Mouse (Mus musculus) megakaryocyte, adult 5-6 weeks (primary cell): ENCODE data around the gene Ssc5d. TPM values are rescaled to one million over a fixed set of nuclear protein-coding genes. Genes with fewer than 3 reads are reported as not detected.
"Not testable (repeated sequence)": the region's sequence is repeated elsewhere in the genome, so short reads cannot be mapped to it uniquely, and the experiment has no call there.

Experiments
- ATAC-seq: 2 replicates; pipeline ENCODE4 v1.8.0; 2016; ENCODE audit warnings: mild to moderate bottlenecking, inconsistent platforms; ENCODE audit not compliant: poor library complexity, severe bottlenecking
- total RNA-seq, 2 experiments: library from RNA; stranded (forward) in 1 of 2; stranded (reverse) in 1 of 2; fragments of 153-499, 151-499 nt in 1 of 2; fragments of 221-1000, 200-1000 nt in 1 of 2; gene quantifications; 2 replicates each; pipeline versions ENCODE4 v1.2.3 to v1.2.4; 2015 to 2017

The Ssc5d gene
- total RNA-seq (2015) (not detected in 2 replicates), total RNA-seq (2017) (0.04 TPM in 1 of 2 replicates, not detected in the other)

DNA sequence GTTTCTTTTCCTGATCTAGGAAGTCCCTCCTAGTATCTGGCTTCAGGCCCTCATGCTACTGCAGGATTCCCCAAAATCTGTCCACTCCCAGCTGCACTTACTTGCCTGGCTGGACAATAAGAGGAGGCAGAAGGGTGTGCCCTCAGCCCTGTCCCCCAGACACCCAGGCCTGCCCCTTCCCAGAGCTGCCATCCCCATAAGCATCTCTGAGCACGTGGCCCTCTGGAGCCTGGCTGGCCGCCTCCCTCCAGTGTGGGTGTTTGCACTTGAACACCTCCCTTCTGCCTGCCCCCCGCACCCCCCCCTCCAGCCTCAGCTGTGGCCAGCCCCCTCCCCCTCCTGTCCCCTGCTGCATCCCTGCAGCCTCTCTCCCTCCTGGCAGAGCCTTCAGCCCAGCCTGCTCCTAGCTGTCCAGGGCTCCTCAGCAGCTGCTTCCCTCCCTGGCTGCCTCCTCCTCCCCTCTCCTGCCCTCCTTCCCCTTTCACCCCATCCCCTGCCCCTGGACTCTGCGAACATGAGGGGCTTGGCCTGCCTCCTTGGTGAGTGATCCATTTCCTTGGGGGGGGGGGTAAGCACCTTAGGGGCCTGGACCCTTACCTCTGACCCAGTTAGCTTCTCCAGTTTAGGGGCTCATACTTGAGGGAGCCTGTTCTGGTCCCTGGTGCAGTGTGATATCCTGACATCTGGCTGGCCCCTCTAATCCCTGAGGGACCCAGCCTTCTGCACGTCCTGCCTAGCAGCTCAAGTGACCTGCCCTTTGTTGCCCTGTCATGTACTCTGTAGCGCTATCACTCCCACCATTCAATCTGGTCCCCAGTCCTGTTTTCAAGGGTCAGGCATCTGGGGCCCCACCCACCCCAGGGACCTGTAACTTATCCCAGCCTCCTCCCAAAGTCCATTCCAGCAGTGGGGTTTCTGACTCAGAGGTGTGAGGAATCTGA lies at the start of gene Ssc5d:
Gene Ssc5d (plus strand): TSS at position 345 of the 941 bp plus-strand sequence.
- no peak for ATAC-seq

DNA sequence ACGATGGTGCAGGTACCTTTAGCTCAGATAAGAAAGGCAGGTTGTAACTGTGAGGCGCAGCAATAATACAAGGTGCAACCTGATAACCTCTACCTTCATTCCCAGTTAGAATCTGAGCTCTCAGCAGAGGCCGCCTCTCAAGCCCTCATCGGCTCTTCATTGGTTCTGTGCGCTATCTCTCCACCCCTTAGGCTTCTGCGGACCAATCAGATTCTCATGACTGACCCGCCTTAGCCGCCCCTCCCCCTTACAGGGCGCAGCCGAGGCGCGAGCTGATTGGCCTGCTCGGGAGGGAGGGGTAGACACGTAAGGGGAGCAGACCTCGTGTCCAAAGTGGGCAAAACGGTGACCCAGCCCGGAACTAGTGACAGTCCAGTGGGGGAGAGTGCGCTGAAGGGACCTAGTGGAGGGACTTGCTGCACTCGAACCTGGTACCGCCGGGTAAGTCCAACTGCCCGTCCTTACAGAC lies 48.8 kb upstream of the Ssc5d start, which contains the start of gene Isoc2a:
Gene Isoc2a (plus strand): TSS at position 401 of the 469 bp plus-strand sequence.
- peak; percentile 99 for ATAC-seq

DNA sequence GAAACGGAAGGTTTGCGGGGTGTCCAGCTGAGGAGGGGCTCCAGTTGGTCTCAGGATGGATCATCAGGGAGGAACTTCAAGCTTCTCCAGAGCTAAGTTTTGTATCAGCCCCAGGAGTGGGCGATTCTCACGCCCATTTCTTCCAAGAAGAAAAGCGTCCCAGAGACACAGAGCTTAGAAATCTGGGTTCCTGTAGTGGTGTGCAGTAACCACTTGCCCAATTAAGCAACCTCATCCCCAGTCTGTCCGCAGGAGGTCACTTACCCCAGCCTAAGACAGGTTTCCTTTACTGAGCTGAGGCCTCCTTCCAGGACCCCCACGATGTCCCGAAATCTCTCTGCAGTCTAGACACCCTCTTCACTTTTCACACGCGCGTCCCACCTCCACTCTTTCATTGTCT lies 48.4 kb upstream of the Ssc5d start:
- no peak; the same call in 1 of the 2 replicates for ATAC-seq

DNA sequence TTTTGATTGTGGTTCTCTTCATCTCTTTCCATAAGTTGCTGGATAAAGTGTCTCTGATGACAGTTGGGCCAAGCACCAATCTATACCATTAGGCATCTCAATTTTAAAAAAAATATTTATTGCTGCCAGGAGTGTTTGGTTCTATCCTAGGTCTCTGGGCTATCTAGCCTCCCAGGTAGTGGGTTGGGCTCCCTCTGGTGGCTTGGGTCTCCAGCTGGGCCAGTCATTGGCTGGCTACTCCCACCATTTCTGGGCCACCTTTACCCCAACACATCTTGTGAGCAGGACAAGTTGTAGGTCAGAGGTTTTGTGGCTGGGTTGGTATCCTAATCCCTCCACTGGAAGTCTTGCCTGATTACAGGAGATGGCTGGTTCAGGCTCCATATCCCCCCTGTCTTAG lies 47.4 kb upstream of the Ssc5d start:
- no peak for ATAC-seq

DNA sequence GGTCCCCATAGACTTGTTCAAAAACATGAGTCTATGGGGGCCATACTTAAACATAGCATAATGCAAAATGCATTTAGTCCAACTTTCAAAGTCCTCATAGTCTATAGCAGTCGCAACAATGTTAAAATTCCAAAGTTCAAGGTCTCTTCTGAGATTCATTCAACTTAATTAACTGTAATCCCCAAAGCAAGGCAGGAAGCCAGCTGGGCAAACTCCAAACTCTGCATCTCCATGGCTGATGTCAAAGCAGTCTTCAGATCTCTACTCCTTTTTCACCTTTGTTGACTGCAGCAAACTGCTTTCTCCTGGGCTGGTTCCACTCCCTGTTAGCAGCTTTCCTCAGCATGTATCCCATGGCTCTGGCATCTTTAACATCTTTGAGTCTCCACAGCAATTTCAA lies 46.5 kb upstream of the Ssc5d start:
- ATAC-seq = not testable (repeated sequence)

DNA sequence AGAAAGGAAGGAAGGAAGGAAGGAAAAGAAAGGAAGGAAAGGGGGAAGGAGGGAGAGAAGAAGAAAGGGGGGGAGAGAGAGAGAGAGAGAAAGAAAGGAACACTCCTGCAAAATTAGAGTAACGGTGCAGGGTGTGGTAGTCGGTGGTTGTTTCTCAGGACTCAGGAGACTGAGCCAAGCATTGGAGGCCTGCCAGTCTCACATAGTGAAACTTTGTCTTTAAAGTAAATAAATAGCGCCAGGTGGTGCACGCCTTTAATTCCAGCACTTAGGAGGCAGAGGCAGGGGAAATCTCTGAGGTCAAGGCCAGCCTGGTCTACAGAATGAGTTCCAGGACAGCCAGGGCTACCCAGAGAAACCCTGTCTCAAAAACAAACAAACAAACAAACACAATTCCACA lies 38.9 kb upstream of the Ssc5d start:
- ATAC-seq = no peak

DNA sequence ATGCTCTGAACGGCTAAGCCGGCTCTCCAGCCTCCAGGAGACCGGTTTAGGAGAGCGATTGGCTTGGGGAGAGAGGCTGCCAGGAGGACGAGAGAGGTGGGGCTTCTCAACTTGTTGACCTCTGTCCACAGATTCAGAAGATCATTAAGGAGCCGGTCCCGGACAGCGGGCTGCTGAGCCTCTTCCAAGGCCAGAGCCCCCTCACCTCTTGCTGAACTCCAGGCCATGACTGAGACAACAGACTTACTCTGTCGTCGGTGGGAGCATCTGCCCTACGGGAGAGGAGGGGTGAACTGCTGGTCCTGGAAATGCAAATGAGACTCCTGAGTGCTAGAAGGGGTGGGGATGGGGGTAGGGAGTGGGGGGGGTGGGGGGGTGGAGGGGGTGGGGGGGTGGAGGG lies 30.4 kb upstream of the Ssc5d start:
- no peak for ATAC-seq

DNA sequence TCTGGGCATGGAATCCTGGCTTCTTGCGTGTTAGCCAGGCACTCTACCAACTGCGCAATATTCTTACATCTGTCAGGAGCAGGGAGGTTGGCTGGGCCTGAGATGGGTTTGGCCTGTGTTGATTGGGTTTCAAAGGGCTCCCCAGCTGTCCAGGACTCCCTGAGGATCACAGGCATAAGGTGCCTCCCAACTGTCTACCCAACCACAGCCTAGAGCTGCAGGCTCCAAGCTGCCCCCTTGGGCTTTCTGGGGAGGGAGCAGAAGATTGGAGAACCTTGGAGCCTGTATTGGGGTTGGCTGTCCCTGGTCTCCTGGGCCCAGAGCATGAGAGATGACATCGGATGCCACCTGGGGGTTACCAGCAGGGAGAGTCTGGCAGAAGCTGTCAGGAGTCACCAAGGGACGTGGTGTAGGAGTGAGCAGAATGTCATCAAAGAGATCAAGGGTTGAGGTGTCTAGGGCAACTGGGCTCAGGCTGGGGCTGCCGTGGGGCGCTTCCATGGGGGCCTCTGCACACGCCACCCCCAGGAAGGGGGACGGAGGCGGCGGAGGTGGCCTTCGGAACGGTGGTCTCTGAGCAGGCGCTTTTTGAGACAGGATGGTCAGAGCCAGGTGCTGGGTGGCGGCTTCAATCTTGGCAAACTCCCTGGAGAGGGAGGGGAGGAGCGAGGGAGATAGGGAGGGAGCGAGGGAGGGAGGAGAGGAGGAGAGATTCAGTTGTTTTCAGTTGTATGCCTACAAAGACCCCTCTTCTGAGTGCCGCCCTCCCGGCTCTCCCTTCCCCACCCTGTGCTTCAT lies 26.5 kb upstream of the Ssc5d start:
- ATAC-seq = no peak

DNA sequence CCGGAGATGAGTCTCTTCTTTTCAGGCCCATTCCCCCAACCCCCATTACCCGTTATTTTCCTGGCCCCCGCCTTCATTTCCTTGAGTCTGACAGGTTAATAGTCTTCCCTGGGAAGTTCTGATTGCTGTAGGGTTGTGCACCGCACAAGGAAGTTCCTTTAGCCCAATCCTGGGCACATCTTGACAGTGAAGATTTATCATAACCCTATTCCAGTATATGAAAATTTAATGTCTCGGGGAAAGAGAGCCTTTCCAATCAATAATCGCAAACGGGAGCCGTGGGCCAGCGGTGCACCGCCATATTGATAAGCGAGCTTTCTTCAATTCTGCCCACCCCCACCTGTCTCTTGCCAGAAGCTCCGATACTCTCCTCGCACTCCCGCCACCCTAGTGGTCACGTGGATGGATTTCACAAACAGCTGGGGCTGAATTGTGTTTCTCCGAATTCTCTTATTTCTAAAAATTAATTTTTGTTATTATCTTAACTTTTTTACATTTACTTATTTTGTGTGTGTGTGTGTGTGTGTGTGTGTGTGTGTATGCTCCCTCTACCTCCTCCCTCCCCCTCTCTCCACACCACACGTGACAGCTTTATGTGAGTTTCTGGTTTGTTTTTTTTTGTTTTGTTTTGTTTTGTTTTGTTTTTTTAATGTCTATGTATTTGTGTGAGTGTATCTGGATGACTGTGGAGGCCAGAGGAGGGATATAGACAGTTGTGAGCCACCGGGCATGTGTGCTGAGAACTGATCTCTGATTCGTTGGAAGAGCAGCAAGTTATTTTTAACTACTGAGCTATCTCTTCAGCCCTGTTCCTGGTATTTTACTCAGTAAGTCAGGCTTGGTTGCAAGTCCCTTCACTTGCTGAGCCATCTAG lies 25.7 kb upstream of the Ssc5d start:
- 0 out of 2 replicates have a peak, but pooled peaks have one; percentile 35 for ATAC-seq

DNA sequence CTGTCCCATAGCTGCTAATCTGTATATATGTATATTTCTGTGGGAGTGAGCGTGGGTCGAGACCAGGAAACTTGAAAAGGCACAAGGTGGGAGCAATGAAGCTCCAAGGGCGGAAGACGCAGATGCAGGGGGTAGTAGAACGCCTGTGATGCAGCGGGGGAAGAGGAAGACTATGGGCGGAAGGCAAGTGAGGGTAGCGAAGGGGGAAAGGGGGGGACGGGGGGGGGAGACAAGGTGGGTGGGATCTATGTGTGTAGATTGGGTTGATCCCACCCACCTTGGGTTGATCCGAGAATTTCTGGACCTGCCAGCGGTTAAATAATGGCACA lies 25.1 kb upstream of the Ssc5d start:
- ATAC-seq = peak; percentile 27; the same call in 1 of the 2 replicates

DNA sequence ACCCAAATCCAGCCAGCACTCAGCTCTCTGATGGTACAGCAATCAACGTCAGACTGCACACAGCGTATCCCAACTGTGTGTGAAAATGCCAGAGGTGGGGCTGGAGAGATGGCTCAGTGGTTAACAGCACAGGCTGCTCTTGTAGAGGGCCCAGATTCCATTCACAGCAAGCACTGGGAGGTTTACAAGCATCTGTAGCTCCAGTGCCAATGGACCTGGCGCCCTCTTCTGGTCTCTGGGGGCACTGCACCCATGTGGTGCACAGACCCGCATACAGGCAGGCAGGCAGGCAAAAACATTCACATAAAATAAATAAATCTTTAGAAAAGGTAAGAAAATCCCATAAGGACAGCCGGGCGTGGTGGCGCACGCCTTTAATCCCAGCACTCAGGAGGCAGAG lies 24.4 kb upstream of the Ssc5d start:
- ATAC-seq = peak; percentile 76

DNA sequence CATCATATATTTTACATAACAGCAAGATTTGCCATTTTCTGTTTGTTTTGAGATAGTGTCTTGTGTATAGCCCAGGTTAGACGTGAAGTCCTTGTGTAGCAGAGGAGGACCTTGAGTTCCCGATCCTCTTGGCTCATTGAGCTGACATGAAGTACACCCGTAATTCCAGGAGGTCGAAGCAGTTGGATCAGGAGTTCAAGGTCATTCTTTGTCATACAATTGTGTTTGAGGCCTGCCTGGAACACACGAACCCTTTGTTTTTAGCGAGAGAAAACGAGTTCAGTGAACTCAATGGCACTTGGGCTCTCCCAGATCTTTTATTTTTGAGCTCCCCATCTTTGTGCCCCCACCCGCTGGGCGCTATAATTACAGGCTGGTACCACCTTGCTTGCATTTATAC lies 23.2 kb upstream of the Ssc5d start:
- ATAC-seq = no peak

DNA sequence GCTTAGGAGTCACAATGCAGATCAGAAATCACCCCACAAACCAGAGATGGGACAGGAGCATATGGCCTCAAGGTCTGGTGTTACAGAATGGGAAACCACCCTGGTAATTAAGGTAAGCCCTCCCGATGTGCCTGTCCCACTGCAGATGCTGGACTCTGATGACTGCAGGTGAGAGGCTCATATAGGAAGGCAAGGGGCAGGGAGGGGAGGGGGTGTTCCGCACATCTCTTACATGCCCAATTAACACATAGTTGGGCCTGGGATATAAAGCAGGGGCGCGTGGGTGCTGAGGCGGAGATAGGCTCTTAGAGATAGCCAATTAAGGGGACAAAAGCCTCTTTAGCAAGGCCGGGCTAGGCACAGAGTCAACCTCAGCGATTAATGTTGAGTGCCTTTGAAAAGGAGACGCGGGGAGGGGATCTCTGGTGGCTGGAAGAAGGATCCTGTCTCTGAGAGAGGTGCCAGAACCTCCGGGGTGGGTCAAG lies 19.1 kb upstream of the Ssc5d start, which contains the start of gene Gm36210:
Gene Gm36210 (minus strand): TSS at position 51 of the 485 bp plus-strand sequence.
- no peak for ATAC-seq

DNA sequence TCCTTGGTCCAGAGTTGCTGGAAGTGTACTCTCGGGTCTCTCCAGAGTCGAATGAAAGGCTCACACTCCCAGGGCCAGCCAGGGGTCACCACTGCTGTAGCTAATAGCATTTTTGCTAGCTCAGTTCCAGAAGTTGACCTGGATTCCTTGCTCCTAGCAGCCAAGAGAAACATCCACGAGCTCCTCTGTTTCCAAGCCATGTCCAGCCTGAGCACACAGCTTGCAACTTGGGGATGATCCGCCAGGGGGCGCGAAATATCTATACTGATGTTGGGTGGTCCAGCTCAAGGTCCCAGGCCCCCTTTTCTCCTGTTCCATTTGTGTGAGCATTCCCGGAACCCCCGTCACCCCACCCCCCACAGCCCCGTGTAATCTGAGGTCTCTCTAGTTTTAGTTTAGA lies 14.0 kb upstream of the Ssc5d start:
- no peak for ATAC-seq

DNA sequence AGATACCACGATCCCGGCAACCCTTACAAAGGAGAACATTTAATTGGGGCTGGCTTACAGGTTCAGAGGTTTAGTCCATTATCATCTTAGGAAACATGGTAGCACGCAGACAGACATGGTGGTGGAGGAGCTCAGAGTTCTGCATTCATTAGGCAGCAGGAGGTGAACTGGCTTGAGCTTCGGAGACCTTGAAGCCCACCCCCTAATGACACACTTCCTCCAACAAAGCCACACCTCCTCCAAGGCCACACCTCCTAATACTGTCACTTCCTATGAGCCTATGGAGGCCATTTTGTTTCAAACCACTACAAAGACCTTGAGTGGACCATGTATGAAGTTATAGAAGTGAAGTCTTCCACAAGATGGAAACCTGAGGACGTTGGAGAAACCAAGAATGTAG lies 13.3 kb upstream of the Ssc5d start:
- ATAC-seq = no peak

DNA sequence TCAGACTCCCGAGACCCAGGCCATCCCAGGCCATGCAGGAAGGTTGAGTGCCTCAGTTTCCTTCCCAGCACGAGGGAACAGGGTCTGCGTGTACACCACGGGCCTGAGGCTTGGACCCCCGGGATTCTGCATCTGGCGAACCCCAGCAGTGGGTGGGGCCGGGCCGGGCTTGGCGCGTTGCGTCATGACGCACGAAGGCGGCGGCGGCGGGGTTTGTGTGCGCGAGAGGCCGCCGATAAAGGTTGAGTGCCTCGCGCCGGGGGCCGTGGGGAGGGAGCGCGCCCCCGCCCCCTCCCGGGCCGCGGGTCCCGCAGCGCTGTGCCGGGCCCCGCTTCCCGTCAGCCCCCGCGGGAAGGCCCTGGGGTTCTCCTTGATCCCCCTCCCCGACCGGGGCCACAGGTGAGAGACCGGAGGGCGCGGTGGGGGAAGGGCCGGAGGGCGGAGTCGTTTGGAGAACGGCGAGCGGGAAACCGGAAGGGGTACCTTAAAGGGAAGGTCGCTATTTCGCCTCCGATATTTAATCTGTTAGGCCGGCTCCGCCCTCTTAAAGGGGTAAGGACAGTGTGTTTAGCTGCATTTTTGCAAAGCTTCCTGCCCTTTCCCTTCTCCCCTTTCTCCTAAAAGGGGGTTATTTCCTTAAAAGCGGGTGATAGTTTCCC lies 10.4 kb upstream of the Ssc5d start, which contains the start of gene Zfp628:
Gene Zfp628 (plus strand): TSS at position 211 of the 659 bp plus-strand sequence.
- ATAC-seq = peak; percentile 91

DNA sequence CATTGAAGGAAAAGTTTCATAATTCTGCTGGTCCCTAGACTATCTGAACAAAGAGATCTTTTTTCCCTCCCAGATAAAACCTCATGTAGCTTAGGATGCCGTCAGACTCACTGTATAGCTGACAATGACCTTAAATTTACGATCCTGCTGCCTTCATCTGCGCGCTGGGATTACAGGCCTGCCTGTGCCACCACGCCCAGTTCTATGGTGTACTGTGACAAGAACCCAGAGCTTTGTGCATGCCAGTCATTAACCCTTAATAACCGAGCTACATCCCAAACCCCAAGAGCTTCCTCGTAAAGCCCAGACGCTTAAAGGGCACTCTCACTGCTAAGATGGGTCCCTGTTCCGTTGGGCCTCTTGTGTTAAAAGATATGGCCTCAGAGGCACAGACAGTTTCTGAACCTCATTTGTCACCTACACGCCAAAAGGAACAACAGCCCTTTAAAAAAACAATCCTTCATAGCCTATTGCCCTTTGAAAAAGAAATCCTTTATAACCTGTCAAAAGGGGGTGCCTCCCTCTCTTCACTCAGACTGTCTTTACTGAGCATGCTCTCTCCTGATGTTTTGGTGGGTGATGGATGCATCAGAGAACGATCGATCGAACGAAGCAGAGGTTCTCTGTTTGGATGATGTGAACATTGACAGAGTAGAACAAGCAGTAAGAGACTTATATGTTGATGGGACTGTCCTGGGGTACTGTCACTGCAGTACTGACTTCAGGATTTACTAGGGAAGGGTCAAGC lies 9.7 kb upstream of the Ssc5d start:
- ATAC-seq = peak; percentile 34; the same call in 1 of the 2 replicates

DNA sequence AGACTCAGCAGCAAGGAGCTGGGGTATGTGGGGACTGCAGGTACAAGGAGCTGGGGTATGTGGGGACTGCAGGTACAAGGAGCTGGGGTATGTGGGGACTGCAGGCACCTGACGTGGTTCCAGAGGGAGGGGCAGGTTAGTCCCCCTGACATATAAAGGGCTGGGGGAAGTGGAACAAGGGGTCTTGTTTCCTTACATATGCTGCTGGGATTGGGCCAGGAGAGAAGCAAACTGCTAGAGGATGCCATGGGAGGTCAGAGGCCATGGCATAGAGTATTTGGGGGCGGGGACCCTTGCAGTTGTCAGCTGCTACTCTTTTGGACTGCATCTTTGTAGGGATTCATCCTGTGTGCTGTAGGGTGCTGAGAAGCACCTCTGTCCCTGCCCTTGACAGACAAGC lies 8.1 kb upstream of the Ssc5d start:
- ATAC-seq = no peak

DNA sequence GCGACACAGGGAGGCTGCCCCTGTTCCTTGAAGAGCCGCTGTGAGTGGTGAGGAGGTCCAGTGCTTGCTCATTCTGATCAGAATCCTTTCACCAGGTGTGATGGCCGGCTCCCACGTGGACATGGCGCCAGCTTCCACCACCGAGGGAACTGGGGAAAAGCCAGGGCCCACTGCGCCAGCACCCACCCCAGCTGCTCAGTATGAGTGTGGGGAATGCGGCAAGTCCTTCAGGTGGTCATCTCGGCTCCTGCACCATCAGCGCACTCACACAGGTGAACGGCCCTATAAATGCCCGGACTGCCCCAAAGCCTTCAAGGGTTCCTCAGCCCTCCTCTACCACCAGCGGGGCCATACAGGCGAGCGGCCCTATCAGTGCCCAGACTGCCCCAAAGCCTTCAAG lies 6.9 kb upstream of the Ssc5d start:
- no peak for ATAC-seq
